Mouse (Mus musculus) lung, postnatal 0 days (tissue): ENCODE data around the gene Zfp768. TPM values are rescaled to one million over a fixed set of nuclear protein-coding genes. Genes with fewer than 3 reads are reported as not detected.

ENCODE experiments used
- ATAC-seq: fragments of 200-750 bp; cut with Nextera tagmentation; 2 replicates; pipeline ENCODE4 v1.8.0; 2017; ENCODE audit warnings: moderate library complexity
- DNase-seq: peaks from one replicate; pipeline ENCODE4 v3.0.0-alpha.2; 2016; ENCODE audit warnings: low spot score
- H3K27ac ChIP-seq: fragments of 300-500 bp; sonication (generic); 2 replicates; pipeline ENCODE4 v1.5.1; 2014; ENCODE audit warnings: antibody characterized with exemption, mild to moderate bottlenecking, low read length, mixed read lengths
- H3K27me3 ChIP-seq: fragments of 300-500 bp; sonication (generic); replicated peaks from 2 replicates; pipeline ENCODE4 v1.6.1; 2014; ENCODE audit warnings: low read length, mixed read lengths; ENCODE audit not compliant: insufficient read depth
- H3K36me3 ChIP-seq: fragments of 300-500 bp; sonication (generic); 2 replicates; pipeline ENCODE4 v1.6.1; 2014; ENCODE audit warnings: low read length, mixed read lengths; ENCODE audit not compliant: insufficient read depth
- H3K4me1 ChIP-seq: fragments of 300-500 bp; sonication (generic); 2 replicates; pipeline ENCODE4 v1.6.1; 2014; ENCODE audit warnings: antibody characterized with exemption, low read depth, low read length, mixed read lengths; ENCODE audit not compliant: insufficient read depth
- H3K4me2 ChIP-seq: fragments of 300-500 bp; sonication (generic); replicated peaks from 2 replicates; pipeline ENCODE4 v1.6.1; 2014; ENCODE audit warnings: low read depth, mild to moderate bottlenecking, low read length, moderate library complexity, mixed read lengths
- H3K4me3 ChIP-seq: fragments of 300-500 bp; sonication (generic); 2 replicates; pipeline ENCODE4 v1.5.1; 2014; ENCODE audit warnings: low read depth, low read length
- H3K9ac ChIP-seq: fragments of 300-500 bp; sonication (generic); replicated peaks from 2 replicates; pipeline ENCODE4 v1.6.1; 2014; ENCODE audit warnings: low read depth, mild to moderate bottlenecking
- H3K9me3 ChIP-seq: fragments of 300-500 bp; sonication (generic); 2 replicates; pipeline ENCODE4 v1.6.1; 2016; ENCODE audit warnings: low read length, mixed read lengths
- CTCF ChIP-seq: IDR thresholded peaks from 2 replicates; pipeline ENCODE4 v1.5.1; 2016; ENCODE audit warnings: antibody characterized with exemption, mild to moderate bottlenecking
- EP300 ChIP-seq: IDR thresholded peaks from 2 replicates; pipeline ENCODE4 v1.6.1; 2016; ENCODE audit warnings: antibody characterized with exemption, mild to moderate bottlenecking, control low read depth
- WGBS: fragments of 180-500 bp; shearing (Covaris S2); extraction: QIAGEN DNeasy Blood & Tissue Kit; methylation state at CpG from one replicate; pipeline ENCODE4 v1.1.7; 2014; 5-methylcytosine and 5-hydroxymethylcytosine counted together
- polyA plus RNA-seq: library from polyadenylated mRNA; unstranded; fragments of >200 nt; fragmentation: Nextera tagmentation; extraction: Ambion mirVana; gene quantifications from 2 replicates; pipeline ENCODE4 v1.2.1, GENCODE M21; 2015

Gene Zfp768
- polyA plus RNA-seq, 1 experiment from 2014 or later, result 12.8 TPM

DNA sequence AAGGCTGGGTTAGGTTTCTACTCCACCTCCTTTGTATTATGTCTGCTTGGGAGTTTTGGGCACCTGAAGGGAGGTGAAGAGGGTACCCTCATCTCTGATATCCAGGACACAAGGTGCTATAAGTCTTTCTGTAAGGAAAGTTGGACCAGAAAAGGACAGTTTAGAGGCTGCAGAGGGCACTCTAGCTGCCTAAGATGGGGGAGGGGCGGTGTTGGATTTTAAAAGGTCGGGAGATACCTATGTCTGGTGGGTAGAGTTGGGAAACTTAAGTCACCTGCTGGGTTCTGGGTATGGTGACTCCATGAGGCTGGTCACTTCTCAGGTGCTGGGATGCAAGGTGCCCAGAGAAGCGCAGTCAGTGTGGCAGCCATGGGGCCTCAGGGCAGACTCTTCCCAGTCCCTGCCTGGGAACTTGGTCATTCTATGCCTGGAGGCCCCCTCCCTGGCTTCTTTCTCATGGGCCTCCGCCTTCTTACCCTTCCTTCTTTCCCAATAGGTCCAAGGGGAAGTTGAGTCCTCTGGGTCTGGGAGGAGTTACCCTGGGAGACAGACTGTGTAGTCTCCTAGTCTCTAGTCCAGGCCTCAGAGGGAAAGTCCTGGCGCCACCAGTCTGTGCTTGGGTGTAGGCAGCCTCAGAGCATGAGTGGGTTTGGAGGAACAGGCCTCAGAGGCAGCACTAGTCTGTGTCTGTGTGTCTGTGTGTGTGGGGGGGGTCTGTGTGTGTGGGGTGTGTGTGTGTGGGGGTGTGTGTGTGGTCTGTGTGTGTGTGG, 48.4 kb downstream of the Zfp768 start:
- ATAC-seq, result no peak
- Histone ChIP-seq H3K4me1 (no peaks in the 10 kb centered on the region), H3K4me2 (no peak overlapping the region), H3K9ac (no peak overlapping the region), H3K27me3 (no peaks in the 10 kb centered on the region), H3K9me3 (no peaks in the 10 kb centered on the region), H3K4me3 (0 out of 2 replicates have a peak overlapping the region, but pooled peaks have one; percentile 12), H3K36me3 (no peaks in the 10 kb centered on the region), H3K27ac (no peak overlapping the region)
- WGBS, result 82% methylated on average over 5 of the region's 5 CpGs
- DNase-seq, result no peak
- TF ChIP-seq EP300 (no peak), CTCF (no peak)

DNA sequence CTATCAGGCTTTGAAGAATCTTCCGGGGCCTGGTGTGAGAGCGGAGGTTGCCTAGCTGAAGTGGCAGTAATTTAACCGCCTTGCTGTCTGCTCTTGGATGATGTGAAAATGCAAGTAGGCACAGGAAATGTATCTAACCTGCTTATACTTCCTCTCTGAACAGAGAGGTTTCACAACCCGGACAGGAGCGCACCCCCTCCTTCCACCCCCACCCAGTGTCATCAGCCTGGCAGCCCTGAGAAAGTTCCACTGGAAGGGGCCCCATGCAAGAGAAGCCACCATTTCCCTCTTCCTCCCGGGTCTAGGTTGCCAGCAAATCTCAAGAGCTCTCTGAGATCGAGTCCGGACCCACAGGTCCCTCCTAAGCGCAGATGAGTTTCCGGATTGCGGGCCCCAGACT, 49.3 kb downstream of the Zfp768 start, which contains the start of gene Itgal:
Gene Itgal (plus strand): TSS at position 163 of the 400 bp plus-strand sequence.
- Histone ChIP-seq H3K4me2 (no peak within 1 kb of the TSS), H3K9me3 (no peaks in the 10 kb centered on the region), H3K27ac (no peak within 1 kb of the TSS), H3K36me3 (no peaks in the 10 kb centered on the region), H3K9ac (no peak within 1 kb of the TSS), H3K27me3 (no peaks in the 10 kb centered on the region), H3K4me1 (no peaks in the 10 kb centered on the region), H3K4me3 (0 out of 2 replicates have a peak within 1 kb of the TSS, but pooled peaks have one; percentile 12)
- TF ChIP-seq EP300 (no peak), CTCF (no peak)
- DNase-seq (peak; percentile 33), ATAC-seq (0 out of 2 replicates have a peak, but pooled peaks have one; percentile 23)
- WGBS, result 62% methylated on average over 11 of the region's 11 CpGs

Other genes starting within 250 kb of the Zfp768 start
- 0.14 and 0.21 TPM in 2 replicates for gene Qprt, start 223.4 kb downstream of the Zfp768 start, polyA plus RNA-seq
- 0.73 and 0.83 TPM in 2 replicates for gene Spn, start 207.8 kb downstream of the Zfp768 start, polyA plus RNA-seq
- gene Cd2bp2, start 149.5 kb downstream of the Zfp768 start, polyA plus RNA-seq, result 28.4 and 29.6 TPM in 2 replicates
- 14.4 and 15.0 TPM in 2 replicates for gene Tbc1d10b, start 137.1 kb downstream of the Zfp768 start, polyA plus RNA-seq
- 6.4 and 8.0 TPM in 2 replicates for gene Mylpf, start 136.7 kb downstream of the Zfp768 start, polyA plus RNA-seq
- gene Zfp553, start 112.5 kb downstream of the Zfp768 start, polyA plus RNA-seq, result 15.5 and 15.7 TPM in 2 replicates
- gene Sept1, start 112.5 kb downstream of the Zfp768 start, polyA plus RNA-seq, result 13.0 TPM in 2 replicates
- 34.9 and 36.9 TPM in 2 replicates for gene Zfp771, start 101.3 kb downstream of the Zfp768 start, polyA plus RNA-seq
- 35.7 and 36.4 TPM in 2 replicates for gene Dctpp1, start 84.9 kb downstream of the Zfp768 start, polyA plus RNA-seq
- gene Sephs2, start 71.5 kb downstream of the Zfp768 start, polyA plus RNA-seq, result 59.4 and 66.9 TPM in 2 replicates
- gene Itgal, start 49.3 kb downstream of the Zfp768 start, polyA plus RNA-seq, result 3.7 and 3.8 TPM in 2 replicates
- 7.3 and 7.9 TPM in 2 replicates for gene Zfp747, start 30.5 kb upstream of the Zfp768 start, polyA plus RNA-seq
- 4.7 and 5.4 TPM in 2 replicates for gene 9130019O22Rik, start 41.6 kb upstream of the Zfp768 start, polyA plus RNA-seq
- 3.7 and 4.6 TPM in 2 replicates for gene E430018J23Rik, start 48.0 kb upstream of the Zfp768 start, polyA plus RNA-seq
- gene Zfp764, start 61.2 kb upstream of the Zfp768 start, polyA plus RNA-seq, result 6.0 and 6.7 TPM in 2 replicates
- 27.4 and 28.9 TPM in 2 replicates for gene Zfp688, start 76.5 kb upstream of the Zfp768 start, polyA plus RNA-seq
- 2.6 and 3.5 TPM in 2 replicates for gene Zfp689, start 103.6 kb upstream of the Zfp768 start, polyA plus RNA-seq
- 37.6 and 37.7 TPM in 2 replicates for gene Prr14, start 114.0 kb upstream of the Zfp768 start, polyA plus RNA-seq
- 9.9 and 11.1 TPM in 2 replicates for gene Fbrs, start 133.6 kb upstream of the Zfp768 start, polyA plus RNA-seq
- 19.2 and 19.3 TPM in 2 replicates for gene Srcap, start 166.4 kb upstream of the Zfp768 start, polyA plus RNA-seq
- 9.3 and 10.3 TPM in 2 replicates for gene Gm42715, start 174.0 kb upstream of the Zfp768 start, polyA plus RNA-seq
- gene Tmem265, start 215.8 kb upstream of the Zfp768 start, polyA plus RNA-seq, result 5.4 and 6.1 TPM in 2 replicates
- 31.7 and 34.4 TPM in 2 replicates for gene Phkg2, start 227.8 kb upstream of the Zfp768 start, polyA plus RNA-seq
- 28.8 and 29.5 TPM in 2 replicates for gene Ccdc189, start 243.0 kb upstream of the Zfp768 start, polyA plus RNA-seq
- 25.9 and 27.1 TPM in 2 replicates for gene Rnf40, start 243.2 kb upstream of the Zfp768 start, polyA plus RNA-seq